8 mouse cellular contexts compared by ENCODE assay signal in the genomic region with DNA sequence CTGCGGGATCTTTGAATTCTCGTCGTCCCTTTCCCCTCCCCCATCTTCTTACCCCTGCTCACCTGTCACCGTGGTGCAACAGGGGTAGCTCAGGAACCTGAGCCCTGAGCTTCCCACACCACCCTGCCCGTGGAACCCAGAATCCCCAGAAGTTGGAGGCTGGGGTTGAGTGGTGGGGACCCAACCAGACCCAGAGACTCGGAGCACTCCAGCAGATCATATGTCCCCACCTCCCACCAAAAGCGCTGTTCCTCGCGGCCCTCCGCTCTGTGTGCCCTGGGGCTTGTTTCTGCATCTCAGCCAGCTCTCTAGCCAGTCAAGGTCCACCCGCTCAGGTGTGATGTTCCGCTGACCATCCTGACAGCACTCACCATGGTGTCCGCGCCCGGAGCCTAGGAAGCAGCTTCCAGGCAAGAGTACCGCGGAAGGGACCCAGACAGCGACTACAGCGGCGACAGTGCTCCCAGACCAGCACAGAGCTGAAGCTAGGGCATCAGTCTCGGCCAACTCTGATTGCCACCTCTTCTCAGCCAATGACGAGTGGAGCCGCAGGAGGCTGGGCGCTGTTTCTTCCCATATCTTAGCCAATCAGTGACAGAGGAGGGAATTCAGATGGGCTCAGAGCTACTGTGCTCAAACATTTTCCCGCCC. TPM values are rescaled to one million over a fixed set of nuclear protein-coding genes. Genes with fewer than 3 reads are reported as not detected.
DNase-seq lines count a peak whose midpoint lies in the region; ATAC-seq and TF ChIP-seq lines count a peak whose summit lies in the region.

TSS of gene Gucy1b1 (minus strand) at position 489 of the 651 bp plus-strand sequence.

- H3K27ac ChIP-seq in hindbrain, embryonic 12.5 days, result peak within 1 kb of the TSS; percentile 64
- peak within 1 kb of the TSS; percentile 94 for H3K27ac ChIP-seq in olfactory bulb, adult 2 months (ENCODE audit: insufficient read depth, low read depth, low read length)

- peak within 1 kb of the TSS; percentile 98 for H3K4me2 ChIP-seq in hindbrain, embryonic 12.5 days (replicated peaks)

- no peak for TF ChIP-seq CTCF in lung, adult 2 months (IDR thresholded peaks at IDR 0.05; ENCODE audit: insufficient read depth, low read length)
- TF ChIP-seq CTCF in olfactory bulb, adult 2 months (IDR thresholded peaks at IDR 0.05; ENCODE audit: insufficient read depth, low read depth, low read length), result no peak

- peak; percentile 87 for DNase-seq in R1 (ENCODE audit: low read depth, low spot score)
- DNase-seq in cerebellum, postnatal 10 days, result peak; percentile 88 to 92
- peak; percentile 74 to 82 for DNase-seq in frontal cortex, postnatal 25 days (ENCODE audit: low spot score in 2 of 2)
- DNase-seq in layer of hippocampus, adult 9-10 months (ENCODE audit: low spot score), result peak; percentile 76
- DNase-seq in lung, adult 2 months, result peak; percentile 31
- DNase-seq in thymus, postnatal 0 days (ENCODE audit: low spot score), result peak; percentile 1

- ATAC-seq in hindbrain, embryonic 12.5 days (ENCODE audit: low FRiP score), result peak; percentile 99

- 0 out of 2 replicates have a peak, but pooled peaks cover 3% of the 10 kb centered on the region for H3K27me3 ChIP-seq in hindbrain, embryonic 12.5 days

- peak within 1 kb of the TSS; percentile 69 for H3K9ac ChIP-seq in hindbrain, embryonic 12.5 days

- TF ChIP-seq POLR2A in lung, adult 2 months (IDR thresholded peaks at IDR 0.05; ENCODE audit: borderline replicate concordance, extremely low read depth, low read depth, low read length), result peak; percentile 84; the same call in 1 of the 2 replicates
- peak; percentile 88 for TF ChIP-seq POLR2A in olfactory bulb, adult 2 months (IDR thresholded peaks at IDR 0.05; ENCODE audit: insufficient read depth, low read depth, low read length)

- H3K9me3 ChIP-seq in hindbrain, embryonic 12.5 days (replicated peaks), result no peaks in the 10 kb centered on the region

- 2% methylated on average over 25 of the region's 25 CpGs for WGBS in hindbrain, embryonic 12.5 days
- 3% methylated on average over 25 of the region's 25 CpGs for WGBS in lung, adult 2 months
- WGBS in olfactory bulb, adult 2 months, result under 1% methylated on average over 25 of the region's 25 CpGs

- H3K4me1 ChIP-seq in hindbrain, embryonic 12.5 days, result peaks cover 2% of the 10 kb centered on the region; the same call in 1 of the 2 replicates
- H3K4me1 ChIP-seq in lung, adult 2 months (ENCODE audit: control insufficient read depth, insufficient read depth, low read length), result no peaks in the 10 kb centered on the region
- no peaks in the 10 kb centered on the region; the same call in 1 of the 2 replicates for H3K4me1 ChIP-seq in olfactory bulb, adult 2 months (ENCODE audit: control insufficient read depth, insufficient read depth, low read length)

- H3K36me3 ChIP-seq in hindbrain, embryonic 12.5 days, result no peaks in the 10 kb centered on the region

- H3K4me3 ChIP-seq in hindbrain, embryonic 12.5 days, result peak within 1 kb of the TSS; percentile 58
- peak within 1 kb of the TSS; percentile 82 for H3K4me3 ChIP-seq in lung, adult 2 months (replicated peaks; ENCODE audit: extremely low read depth, low read depth, low read length)
- H3K4me3 ChIP-seq in olfactory bulb, adult 2 months (ENCODE audit: insufficient read depth, low read depth, low read length), result peak within 1 kb of the TSS; percentile 88

RNA-seq across cellular contexts. Expression of gene Gucy1b1, which starts in this region (rescaled TPM):
- polyA plus RNA-seq in hindbrain, embryonic 12.5 days (2016; fragmentation: Nextera tagmentation; extraction: Ambion mirVana), result 14.1 and 16.6 TPM in 2 replicates
- polyA plus RNA-seq in lung, adult 2 months (2012; rRNA removed), result 36.0 and 58.4 TPM in 2 replicates
- 158 TPM in 1 of 2 replicates, not detected in the other for polyA plus RNA-seq in olfactory bulb, adult 2 months (2012; ENCODE audit: insufficient read depth, insufficient read length, low replicate concordance, missing spikeins)
- polyA plus RNA-seq in thymus, postnatal 0 days (2015; fragmentation: Nextera tagmentation; extraction: Ambion mirVana), result 3.2 and 3.6 TPM in 2 replicates

Comparison
In these comparisons a context has a peak if more than half of its experiments do, and no peak if none do; other contexts are left out.
1. Peak in every context shown above with its lines: DNase-seq, ATAC-seq, H3K4me3 ChIP-seq and H3K27ac ChIP-seq.
2. DNase-seq: peak in every context shown above with its lines; median percentile 90 in cerebellum, postnatal 10 days; 87 in R1; 78 in frontal cortex, postnatal 25 days; 76 in layer of hippocampus, adult 9-10 months; 31 in lung, adult 2 months; 1 in thymus, postnatal 0 days.